Mouse (Mus musculus) c-Kit-positive CD71-positive TER-119-negative erythroid progenitor cells, embryonic 14.5 days (primary cell): ENCODE measurements at regions not wholly inside any gene's neighbourhood (a gene's known extent, or its start where the extent isn't known, plus 50 kb on each side); places are given as distances from the start of the nearest gene placed in this dataset.
A peak's percentile ranks its signal among the peaks of the same experiment; 100 is the strongest.
"Not testable (repeated sequence)": the region's sequence is repeated elsewhere in the genome, so short reads cannot be mapped to it uniquely, and the experiment has no call there.

Experiments
- DNase-seq: peaks from one replicate; pipeline ENCODE4 v3.0.0-alpha.2; 2013; ENCODE audit warnings: low read depth

GRCm38 (mm10) chr10:52529661-52530060 lies 112.3 kb downstream of the Nus1 start:
- DNase-seq, result not testable (repeated sequence)

GRCm38 (mm10) chr10:52530846-52531245 lies 113.5 kb downstream of the Nus1 start:
- no peak for DNase-seq

GRCm38 (mm10) chr10:52533278-52533892 lies 116.0 kb downstream of the Nus1 start:
- DNase-seq, result no peak

GRCm38 (mm10) chr10:52533893-52534287 lies 116.5 kb downstream of the Nus1 start:
- DNase-seq, result peak; percentile 15

GRCm38 (mm10) chr10:52545566-52545965 lies 128.2 kb downstream of the Nus1 start:
- DNase-seq, result no peak

- DNase-seq, result no peak
These were observed 113.0 kb upstream of the Slc35f1 start for GRCm38 (mm10) chr10:52577383-52577782.

GRCm38 (mm10) chr10:52577795-52578194 lies 112.5 kb upstream of the Slc35f1 start:
- DNase-seq, result no peak

- DNase-seq, result no peak
These were observed 112.0 kb upstream of the Slc35f1 start for GRCm38 (mm10) chr10:52578238-52578832.

- DNase-seq, result no peak
These were observed 96.6 kb upstream of the Slc35f1 start for GRCm38 (mm10) chr10:52593780-52594179.
